Mouse (Mus musculus) CH12.LX (cell line): Measurements from ENCODE around the gene Cdca7. TPM values are rescaled to one million over a fixed set of nuclear protein-coding genes. Genes with fewer than 3 reads are reported as not detected.

ENCODE experiments used
- DNase-seq: peaks from one replicate; pipeline ENCODE4 v3.0.0-alpha.2; 2013; ENCODE audit errors: extremely low read depth
- H3K27ac ChIP-seq: 2 replicates; pipeline ENCODE4 v1.5.1; 2012; ENCODE audit warnings: low read depth, mild to moderate bottlenecking, control low read depth, moderate library complexity; ENCODE audit not compliant: insufficient read depth
- H3K27me3 ChIP-seq: replicated peaks from 2 replicates; pipeline ENCODE3; 2012; ENCODE audit warnings: inconsistent platforms
- H3K36me3 ChIP-seq, 2 experiments: replicated peaks in 1 of 2; 2 replicates each; pipeline versions ENCODE3 to v1.6.1; 2012; ENCODE audit warnings: inconsistent platforms in 1 of 2, low read length in 1 of 2, mild to moderate bottlenecking in 1 of 2, mixed read lengths in 1 of 2, moderate library complexity in 1 of 2; ENCODE audit not compliant: control insufficient read depth in 1 of 2, insufficient read depth in 1 of 2
- H3K4me1 ChIP-seq, 2 experiments: 2 replicates each; pipeline ENCODE4 v1.6.1; 2012; ENCODE audit warnings: inconsistent platforms in 1 of 2, moderate library complexity in 1 of 2; ENCODE audit not compliant: insufficient read depth in 2 of 2, control insufficient read depth in 1 of 2
- H3K4me2 ChIP-seq: 2 replicates; pipeline ENCODE4 v1.6.1; 2012; ENCODE audit warnings: low read depth, mild to moderate bottlenecking, control low read depth; ENCODE audit not compliant: poor library complexity, insufficient read depth, severe bottlenecking
- H3K4me3 ChIP-seq, 3 experiments: fragments of 150-350 bp in 1 of 3; sonication (generic) in 1 of 3; replicated peaks in 1 of 3; 2 replicates each; pipeline versions ENCODE3 to v1.5.1; 2011 to 2012; ENCODE audit warnings: low read depth in 2 of 3, low read length in 2 of 3, mild to moderate bottlenecking in 2 of 3, moderate library complexity in 2 of 3, control low read depth in 1 of 3, improper control_type of control experiment in 1 of 3, inconsistent platforms in 1 of 3, mixed read lengths in 1 of 3; ENCODE audit not compliant: poor library complexity in 1 of 3
- H3K79me2 ChIP-seq: replicated peaks from 2 replicates; pipeline ENCODE4 v1.6.1; 2012; ENCODE audit warnings: mild to moderate bottlenecking, moderate library complexity; ENCODE audit not compliant: control insufficient read depth, poor library complexity, insufficient read depth, severe bottlenecking; ENCODE audit errors: extremely low read depth
- H3K9ac ChIP-seq: 2 replicates; pipeline ENCODE4 v1.6.1; 2012; ENCODE audit warnings: low read depth, mild to moderate bottlenecking, control low read depth, moderate library complexity; ENCODE audit not compliant: insufficient read depth
- H3K9me3 ChIP-seq: replicated peaks from 2 replicates; pipeline ENCODE3; 2012; ENCODE audit warnings: low read length, inconsistent platforms, mixed read lengths
- CHD1 ChIP-seq: IDR thresholded peaks from 2 replicates; pipeline ENCODE4 v1.6.1; 2012; ENCODE audit warnings: low read depth, low read length, improper control_type of control experiment, inconsistent platforms
- CHD2 ChIP-seq: IDR thresholded peaks from 2 replicates; pipeline ENCODE4 v1.6.1; 2011; ENCODE audit warnings: low read length, improper control_type of control experiment
- CTCF ChIP-seq, 2 experiments: IDR thresholded peaks in 1 of 2; conservative IDR thresholded peaks in 1 of 2; 2 replicates each; pipeline ENCODE4 v1.5.1; 2011 to 2012; ENCODE audit warnings: low read depth in 2 of 2, low read length in 2 of 2, improper control_type of control experiment in 1 of 2, inconsistent platforms in 1 of 2, mild to moderate bottlenecking in 1 of 2, moderate library complexity in 1 of 2
- E2F4 ChIP-seq: IDR thresholded peaks from 2 replicates; pipeline ENCODE4 v1.6.1; 2011; ENCODE audit warnings: low read depth, low read length, improper control_type of control experiment; ENCODE audit not compliant: insufficient replicate concordance
- EP300 ChIP-seq: IDR thresholded peaks from 2 replicates; pipeline ENCODE4 v1.6.1; 2011; ENCODE audit warnings: low read length, improper control_type of control experiment
- GABPA ChIP-seq: IDR thresholded peaks from 2 replicates; pipeline ENCODE4 v1.6.1; 2012; ENCODE audit warnings: low read depth, low read length, improper control_type of control experiment, inconsistent platforms; ENCODE audit not compliant: insufficient replicate concordance
- HCFC1 ChIP-seq: IDR thresholded peaks from 2 replicates; pipeline ENCODE4 v1.6.1; 2012; ENCODE audit warnings: low read depth, mild to moderate bottlenecking, inconsistent platforms, low read length, improper control_type of control experiment
- IRF4 ChIP-seq: IDR thresholded peaks from 2 replicates; pipeline ENCODE4 v1.6.1; 2014; ENCODE audit warnings: low read depth, mild to moderate bottlenecking, inconsistent platforms, low read length, improper control_type of control experiment
- KAT2A ChIP-seq: IDR thresholded peaks from 2 replicates; pipeline ENCODE4 v1.6.1; 2012; ENCODE audit warnings: low read length, improper control_type of control experiment, inconsistent platforms; ENCODE audit not compliant: insufficient replicate concordance
- MAFK ChIP-seq: IDR thresholded peaks from 2 replicates; pipeline ENCODE4 v1.6.1; 2011; ENCODE audit warnings: low read length, improper control_type of control experiment; ENCODE audit not compliant: insufficient replicate concordance
- MAX ChIP-seq: IDR thresholded peaks from 2 replicates; pipeline ENCODE4 v1.6.1; 2011; ENCODE audit warnings: low read length, improper control_type of control experiment
- MAZ ChIP-seq: IDR thresholded peaks from 2 replicates; pipeline ENCODE4 v1.6.1; 2012; ENCODE audit warnings: low read depth, mild to moderate bottlenecking, inconsistent platforms, low read length, improper control_type of control experiment, moderate library complexity
- MEF2A ChIP-seq: IDR thresholded peaks from 2 replicates; pipeline ENCODE4 v1.6.1; 2014; ENCODE audit warnings: low read depth, mild to moderate bottlenecking, inconsistent platforms, low read length, improper control_type of control experiment, borderline replicate concordance
- MXI1 ChIP-seq: IDR thresholded peaks from 2 replicates; pipeline ENCODE4 v1.6.1; 2011; ENCODE audit warnings: mild to moderate bottlenecking, low read depth, low read length, improper control_type of control experiment
- MYC ChIP-seq: IDR thresholded peaks from 2 replicates; pipeline ENCODE4 v1.6.1; 2011; ENCODE audit warnings: low read depth, mild to moderate bottlenecking, improper control_type of control experiment, low read length
- NELFE ChIP-seq: IDR thresholded peaks from 2 replicates; pipeline ENCODE4 v1.6.1; 2011; ENCODE audit warnings: low read depth, low read length, improper control_type of control experiment
- NRF1 ChIP-seq: IDR thresholded peaks from 2 replicates; pipeline ENCODE4 v1.6.1; 2014; ENCODE audit warnings: low read depth, mild to moderate bottlenecking, inconsistent platforms, low read length, improper control_type of control experiment, moderate library complexity
- PAX5 ChIP-seq: IDR thresholded peaks from 2 replicates; pipeline ENCODE4 v1.6.1; 2012; ENCODE audit warnings: low read length, inconsistent platforms, mixed read lengths
- POLR2A ChIP-seq: IDR thresholded peaks from 2 replicates; pipeline ENCODE4 v1.6.1; 2011; ENCODE audit warnings: low read depth, mild to moderate bottlenecking, improper control_type of control experiment, low read length
- POLR2AphosphoS2 ChIP-seq: IDR thresholded peaks from 2 replicates; pipeline ENCODE4 v1.6.1; 2011; ENCODE audit warnings: low read depth, low read length, improper control_type of control experiment
- RAD21 ChIP-seq: IDR thresholded peaks from 2 replicates; pipeline ENCODE4 v1.6.1; 2011; ENCODE audit warnings: low read depth, mild to moderate bottlenecking, low read length, improper control_type of control experiment, moderate library complexity
- RCOR1 ChIP-seq: conservative IDR thresholded peaks from 2 replicates; pipeline ENCODE4 v1.6.1; 2012; ENCODE audit warnings: low read depth, mild to moderate bottlenecking, inconsistent platforms, low read length, improper control_type of control experiment
- TCF12 ChIP-seq: IDR thresholded peaks from 2 replicates; pipeline ENCODE4 v1.6.1; 2014; ENCODE audit warnings: low read depth, mild to moderate bottlenecking, inconsistent platforms, low read length, improper control_type of control experiment
- UBTF ChIP-seq: IDR thresholded peaks from 2 replicates; pipeline ENCODE4 v1.6.1; 2012; ENCODE audit warnings: low read depth, mild to moderate bottlenecking, inconsistent platforms, low read length, improper control_type of control experiment, moderate library complexity
- USF1 ChIP-seq: IDR thresholded peaks from 2 replicates; pipeline ENCODE4 v1.6.1; 2014; ENCODE audit warnings: low read depth, mild to moderate bottlenecking, inconsistent platforms, low read length, improper control_type of control experiment
- USF2 ChIP-seq: conservative IDR thresholded peaks from 2 replicates; pipeline ENCODE4 v1.6.1; 2011; ENCODE audit warnings: low read depth, low read length, improper control_type of control experiment
- ZC3H11A ChIP-seq: IDR thresholded peaks from 2 replicates; pipeline ENCODE4 v1.6.1; 2012; ENCODE audit warnings: low read depth, mild to moderate bottlenecking, inconsistent platforms, low read length, improper control_type of control experiment
- ZKSCAN1 ChIP-seq: IDR thresholded peaks from 2 replicates; pipeline ENCODE4 v1.6.1; 2012; ENCODE audit warnings: low read depth, inconsistent platforms, low read length, improper control_type of control experiment, borderline replicate concordance
- ZNF384 ChIP-seq: IDR thresholded peaks from 2 replicates; pipeline ENCODE4 v1.6.1; 2012; ENCODE audit warnings: low read depth, low read length, improper control_type of control experiment, inconsistent platforms
- dilution Hi-C: fragments of 300-500 bp; cut with MboI; formaldehyde crosslinking; loops from 2 replicates; pipeline ENCODE4 v1.14.3; 2020; ENCODE audit warnings: low sequenced_read_pairs; ENCODE audit not compliant: extremely low pct_unique_long_range_greater_than_20kb, extremely low pct_ligation_motif_present
- in situ Hi-C: fragments of 300-500 bp; cut with MboI; formaldehyde crosslinking; loops from 3 replicates; pipeline ENCODE4 v1.14.3; 2019; ENCODE audit warnings: low sequenced_read_pairs, low pct_ligation_motif_present, low pct_unique_long_range_greater_than_20kb, mixed read lengths
- polyA plus RNA-seq: library from polyadenylated mRNA; unstranded; fragments of >175 nt; gene quantifications from 2 replicates; pipeline ENCODE4 v1.2.1, GENCODE M21; 2012; ENCODE audit warnings: low read depth; ENCODE audit not compliant: insufficient read length
- total RNA-seq, 2 experiments: library from RNA; depleted of rRNA; stranded (reverse); fragments of 300-350 nt in 1 of 2; fragments of >200 nt in 1 of 2; gene quantifications; 2 replicates each; pipeline ENCODE4 v1.2.3; 2012 to 2014

Gene Cdca7
- total and polyA plus RNA-seq, 3 experiments, result 83.5 to 202 (median 114) TPM

GRCm38 (mm10) chr2:72515971-72516719 is 40.2 kb downstream of the Cdca7 start (continued):
- TF ChIP-seq MAFK, result no peak

DNA sequence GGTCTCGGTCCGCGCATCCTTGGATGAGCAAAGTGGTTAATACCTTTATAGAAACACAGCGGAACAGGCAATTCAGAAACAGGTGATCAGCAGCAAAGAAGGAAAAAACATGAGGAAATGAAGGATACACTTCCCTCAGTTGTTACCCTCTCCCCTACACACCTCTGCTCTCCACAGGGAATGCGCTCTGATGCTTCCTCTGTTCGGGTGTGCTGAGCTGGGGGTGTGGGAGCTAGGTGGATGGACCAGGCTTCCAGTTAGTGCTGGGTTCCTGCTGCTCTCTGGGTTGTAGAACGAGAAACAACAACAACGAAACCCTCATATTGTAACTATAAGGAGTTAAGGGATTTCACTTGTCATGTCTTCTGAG is 40.7 kb downstream of the Cdca7 start:
- H3K9ac ChIP-seq, result no peak overlapping the region
- no peak for DNase-seq
- peak overlapping the region; percentile 6; the same call in 1 of the 2 replicates for H3K4me2 ChIP-seq
- no peaks in the 10 kb centered on the region for H3K36me3 ChIP-seq
- no peaks in the 10 kb centered on the region for H3K9me3 ChIP-seq
- TF ChIP-seq POLR2AphosphoS2 (no peak), RCOR1 (no peak), POLR2A (no peak), RAD21 (no peak), ZKSCAN1 (no peak), TCF12 (no peak), USF2 (no peak), CTCF (conservative IDR thresholded peaks at IDR 0.05 in 1 of 2, IDR thresholded peaks at IDR 0.05 in 1 of 2; ENCODE audit: low read depth in 2 of 2, low read length in 2 of 2) (no peak), NELFE (no peak), HCFC1 (no peak), ZC3H11A (no peak), MYC (no peak), ZNF384 (no peak), GABPA (no peak), NRF1 (no peak)
- H3K27ac ChIP-seq, result no peak overlapping the region
- in situ Hi-C loops (loop anchor here (10.0 kb wide), 1 partner anchor 768 kb away; no protein-coding TSS in a partner anchor), dilution Hi-C loops (no loop called here)
- no peak overlapping the region for H3K4me3 ChIP-seq
- H3K4me1 ChIP-seq, result no peaks in the 10 kb centered on the region
- peaks cover 35% of the 10 kb centered on the region for H3K27me3 ChIP-seq
- H3K79me2 ChIP-seq, result no peaks in the 10 kb centered on the region

DNA sequence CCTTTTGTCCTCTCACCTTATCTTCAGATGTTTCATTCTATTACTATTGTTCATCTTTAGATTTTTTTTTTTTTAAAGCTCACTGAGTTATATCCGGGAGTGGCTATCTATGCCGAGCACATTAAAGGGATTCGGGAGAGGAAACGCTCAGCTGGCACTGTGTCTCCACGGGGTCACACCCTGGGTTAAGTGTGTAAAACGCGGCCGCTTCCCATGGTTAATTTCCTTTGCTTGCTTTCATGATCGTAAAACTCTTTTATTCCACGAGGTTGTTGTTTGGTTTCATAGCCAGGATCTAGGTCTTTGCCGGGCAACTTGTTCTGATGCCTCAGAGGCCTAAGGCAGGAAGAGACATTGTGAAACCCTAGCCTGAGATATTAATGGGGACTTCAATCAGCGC is 48.1 kb downstream of the Cdca7 start:
- Histone ChIP-seq H3K9ac (no peak overlapping the region), H3K79me2 (no peaks in the 10 kb centered on the region), H3K4me1 (no peaks in the 10 kb centered on the region), H3K36me3 (no peaks in the 10 kb centered on the region), H3K9me3 (no peaks in the 10 kb centered on the region), H3K4me2 (no peak overlapping the region), H3K4me3 (no peak overlapping the region), H3K27ac (no peak overlapping the region), H3K27me3 (peaks cover 37% of the 10 kb centered on the region)
- in situ Hi-C loops (no loop called here), dilution Hi-C loops (no loop called here)
- no peak for DNase-seq
- TF ChIP-seq E2F4 (no peak), UBTF (no peak), TCF12 (no peak), MXI1 (no peak), CHD2 (no peak), HCFC1 (no peak), IRF4 (no peak), KAT2A (no peak), EP300 (no peak), MAX (no peak), USF1 (no peak), RCOR1 (no peak), MEF2A (no peak), NELFE (no peak), PAX5 (no peak), MAZ (no peak), POLR2AphosphoS2 (no peak), CHD1 (no peak)
- TF ChIP-seq, all 38 proteins: peak for 0
